Mouse (Mus musculus) C2C12 (cell line): ENCODE results near the gene Rbfox3. TPM values are rescaled to one million over a fixed set of nuclear protein-coding genes. Genes with fewer than 3 reads are reported as not detected.

Experiments used
- H3K27me3 ChIP-seq: one replicate; pipeline ENCODE4 v1.6.1; 2011; ENCODE audit not compliant: control insufficient read depth, insufficient read depth, insufficient read length
- H3K36me3 ChIP-seq: one replicate; pipeline ENCODE4 v1.6.1; 2011; ENCODE audit not compliant: control insufficient read depth, insufficient read depth
- H3K4me3 ChIP-seq: one replicate; pipeline ENCODE4 v1.5.1; 2011; ENCODE audit warnings: mild to moderate bottlenecking, control low read depth; ENCODE audit not compliant: poor library complexity, insufficient read depth, severe bottlenecking
- H3K79me2 ChIP-seq: one replicate; pipeline ENCODE4 v1.6.1; 2011; ENCODE audit not compliant: control insufficient read depth, insufficient read depth
- H3K79me3 ChIP-seq: one replicate; pipeline ENCODE4 v1.6.1; 2011; ENCODE audit warnings: low read depth, control low read depth
- H3ac ChIP-seq: one replicate; pipeline ENCODE3; 2011; ENCODE audit warnings: low read depth; ENCODE audit not compliant: control insufficient read depth, insufficient read length
- CEBPB ChIP-seq: IDR thresholded peaks from one replicate; pipeline ENCODE4 v1.6.1; 2011; ENCODE audit warnings: low read depth, mild to moderate bottlenecking, control low read depth, moderate library complexity
- CTCF ChIP-seq: IDR thresholded peaks from one replicate; pipeline ENCODE4 v1.5.1; 2011; ENCODE audit not compliant: control insufficient read depth, insufficient read depth, insufficient read length
- FOSL1 ChIP-seq: IDR thresholded peaks from one replicate; pipeline ENCODE4 v1.8.0; 2011; ENCODE audit warnings: mild to moderate bottlenecking, low read length; ENCODE audit not compliant: poor library complexity, insufficient read depth, severe bottlenecking
- MAX ChIP-seq: IDR thresholded peaks from one replicate; pipeline ENCODE4 v1.6.1; 2011; ENCODE audit warnings: mild to moderate bottlenecking, control low read depth
- MYOD1 ChIP-seq: IDR thresholded peaks from one replicate; pipeline ENCODE4 v1.6.1; 2011; ENCODE audit warnings: low read depth; ENCODE audit not compliant: control insufficient read depth, insufficient read length
- MYOG ChIP-seq: IDR thresholded peaks from one replicate; pipeline ENCODE4 v1.6.1; 2011; ENCODE audit not compliant: control insufficient read depth, insufficient read length; ENCODE audit errors: extremely low read depth
- USF1 ChIP-seq: IDR thresholded peaks from one replicate; pipeline ENCODE4 v1.6.1; 2011; ENCODE audit warnings: low read depth, mild to moderate bottlenecking, control low read depth, moderate library complexity
- polyA plus RNA-seq: library from polyadenylated mRNA; unstranded; fragments of >200 nt; fragmentation: generic; extraction: Trizol; gene quantifications from one replicate; pipeline ENCODE4 v1.2.1, GENCODE M21; 2012; ENCODE audit warnings: missing spikeins

Gene Rbfox3
- polyA plus RNA-seq, 1 experiment: not detected

DNA sequence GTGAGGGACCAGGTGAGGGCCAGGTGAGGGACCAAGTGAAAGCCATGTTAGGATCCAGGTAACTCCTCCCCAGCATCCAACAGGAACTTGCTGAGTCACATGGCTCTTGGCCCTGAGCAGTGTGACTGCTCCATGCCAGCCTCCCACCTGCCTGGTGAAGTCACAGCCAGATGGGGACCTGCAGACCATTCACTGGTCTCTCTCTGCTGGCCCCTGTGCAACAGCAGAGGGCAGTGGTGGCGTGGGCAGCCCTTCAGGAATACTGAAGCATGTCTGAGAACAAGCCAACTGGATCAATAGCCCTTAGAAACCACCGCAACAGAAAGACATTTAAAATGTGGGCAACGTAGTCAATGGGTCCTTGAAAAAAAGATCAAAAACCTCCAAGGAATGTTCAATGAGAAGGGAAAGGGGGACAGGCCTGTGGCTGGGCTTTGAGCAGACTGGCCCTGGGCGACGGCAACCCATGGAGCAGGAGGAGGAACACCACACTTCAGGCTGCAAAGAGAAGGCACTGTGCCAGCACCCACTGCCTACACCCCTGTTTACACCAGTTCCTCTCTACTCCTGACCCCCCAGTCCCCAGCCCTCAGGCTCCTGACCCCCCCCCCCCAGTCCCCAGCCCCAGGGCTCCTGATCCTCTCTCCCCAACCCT, 36.0 kb downstream of the Rbfox3 start:
- Histone ChIP-seq H3K79me3 (no peaks in the 10 kb centered on the region), H3K27me3 (peaks cover 57% of the 10 kb centered on the region), H3K36me3 (no peaks in the 10 kb centered on the region), H3ac (no peak overlapping the region), H3K79me2 (no peaks in the 10 kb centered on the region), H3K4me3 (no peak overlapping the region)
- TF ChIP-seq CEBPB (no peak), MAX (no peak), USF1 (no peak), MYOD1 (no peak), FOSL1 (no peak), CTCF (no peak), MYOG (no peak)

DNA sequence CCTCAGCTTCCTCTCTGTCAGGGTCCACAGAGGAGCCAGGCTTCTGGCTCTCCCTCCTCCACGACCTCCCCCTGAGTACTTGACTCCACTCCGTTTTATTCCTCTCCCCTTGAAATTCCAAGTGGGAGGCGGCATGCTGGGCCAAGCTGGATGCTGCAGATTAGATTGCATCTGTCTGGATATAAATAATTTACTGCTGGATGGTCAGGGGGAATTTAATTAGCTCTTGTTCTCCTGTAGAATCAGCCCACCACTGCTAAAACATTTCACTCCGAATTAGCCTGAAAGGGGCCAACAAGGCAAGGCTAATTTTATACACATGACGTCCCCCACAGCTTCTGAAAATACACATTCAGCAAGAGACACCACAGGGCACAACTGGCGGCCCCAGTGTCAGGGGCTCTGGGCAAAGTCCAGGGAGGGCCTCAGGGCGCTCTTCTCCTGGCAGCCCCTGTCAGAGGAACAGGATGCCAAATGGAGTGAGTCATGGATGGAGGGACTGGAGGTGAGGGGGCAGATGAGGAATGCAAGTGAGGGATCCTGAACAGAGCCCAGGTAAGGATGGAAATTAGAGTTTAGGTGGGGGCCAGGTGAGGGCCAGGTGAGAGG, 36.8 kb downstream of the Rbfox3 start:
- H3K27me3 ChIP-seq: peaks cover 54% of the 10 kb centered on the region
- no peak overlapping the region for H3ac ChIP-seq
- H3K79me3 ChIP-seq: no peaks in the 10 kb centered on the region
- H3K4me3 ChIP-seq: no peak overlapping the region
- no peak for TF ChIP-seq MYOG
- no peak for TF ChIP-seq CEBPB
- TF ChIP-seq CTCF: no peak
- no peak for TF ChIP-seq MAX
- no peak for TF ChIP-seq FOSL1
- no peak for TF ChIP-seq USF1
- TF ChIP-seq MYOD1: no peak
- H3K36me3 ChIP-seq: no peaks in the 10 kb centered on the region
- no peaks in the 10 kb centered on the region for H3K79me2 ChIP-seq

DNA sequence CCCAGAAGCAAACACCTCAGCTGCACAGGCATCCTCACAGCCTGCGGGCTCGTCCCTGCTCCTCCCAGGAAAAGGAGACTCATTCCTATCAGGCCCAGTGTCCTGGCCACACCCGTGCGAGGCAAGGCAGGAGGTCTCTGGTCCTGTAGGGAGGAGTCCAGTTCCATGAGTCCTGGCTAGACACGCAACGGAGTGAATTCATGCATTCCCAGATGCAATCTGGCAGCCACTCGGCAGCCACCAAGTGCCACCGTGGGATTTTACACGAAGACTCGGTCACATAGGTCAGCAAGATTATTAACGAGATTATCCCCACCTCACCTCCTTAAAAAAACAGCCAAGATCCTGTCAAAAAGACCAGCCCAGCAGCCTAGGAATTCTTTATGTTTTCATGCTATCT, 37.4 kb downstream of the Rbfox3 start:
- no peaks in the 10 kb centered on the region for H3K36me3 ChIP-seq
- H3K4me3 ChIP-seq: no peak overlapping the region
- H3ac ChIP-seq: no peak overlapping the region
- TF ChIP-seq MAX (no peak), CEBPB (no peak), CTCF (no peak)
- no peaks in the 10 kb centered on the region for H3K79me3 ChIP-seq
- H3K79me2 ChIP-seq: no peaks in the 10 kb centered on the region
- H3K27me3 ChIP-seq: peaks cover 50% of the 10 kb centered on the region

DNA sequence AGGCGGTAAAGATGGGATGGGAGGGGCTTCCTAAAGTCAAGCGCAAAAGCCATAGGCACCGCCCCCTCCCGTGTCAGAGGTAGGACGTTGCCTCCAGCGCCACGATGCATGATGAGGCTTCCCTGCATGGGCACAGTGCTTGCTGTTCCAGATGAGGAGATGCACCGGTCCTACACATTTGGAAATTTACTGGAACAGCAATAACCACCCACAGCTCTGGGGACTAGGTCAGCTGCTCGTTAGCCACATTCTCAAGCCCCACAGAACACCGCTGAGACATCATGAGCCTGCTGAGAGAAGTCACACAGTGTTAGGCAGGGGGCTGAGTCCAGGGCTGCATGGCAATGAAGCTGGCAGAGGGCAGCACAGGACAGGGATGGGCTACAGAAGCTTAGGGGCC, 39.9 kb downstream of the Rbfox3 start:
- Histone ChIP-seq H3K79me3 (no peaks in the 10 kb centered on the region), H3K79me2 (no peaks in the 10 kb centered on the region), H3K36me3 (no peaks in the 10 kb centered on the region), H3ac (no peak overlapping the region), H3K27me3 (peaks cover 35% of the 10 kb centered on the region), H3K4me3 (no peak overlapping the region)
- TF ChIP-seq USF1 (no peak), MYOD1 (no peak), CTCF (no peak), FOSL1 (no peak), CEBPB (no peak), MAX (no peak), MYOG (no peak)

DNA sequence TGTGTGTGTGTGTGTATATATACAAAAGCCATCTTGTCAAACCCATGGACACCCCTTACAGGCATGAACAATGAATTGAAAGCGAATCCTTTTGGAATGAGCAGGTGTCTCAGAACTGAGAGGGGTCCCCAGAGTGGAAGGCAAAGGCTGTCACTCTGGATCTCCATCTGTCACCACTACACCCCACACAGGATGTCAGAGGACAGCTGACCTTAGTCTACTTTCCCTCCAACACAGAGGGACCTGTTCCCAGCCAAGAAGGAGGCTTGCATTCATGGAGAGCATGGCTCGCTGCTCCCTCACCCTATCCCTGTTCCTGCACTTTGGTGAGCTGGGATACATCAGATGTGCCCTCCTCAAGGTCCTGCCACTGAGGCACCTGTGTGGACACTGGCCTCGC, 48.0 kb downstream of the Rbfox3 start:
- H3ac ChIP-seq: no peak overlapping the region
- TF ChIP-seq CEBPB: no peak
- no peak for TF ChIP-seq USF1
- no peak for TF ChIP-seq FOSL1
- no peak for TF ChIP-seq CTCF
- no peak for TF ChIP-seq MYOD1
- TF ChIP-seq MAX: no peak
- TF ChIP-seq MYOG: no peak
- no peaks in the 10 kb centered on the region for H3K36me3 ChIP-seq
- H3K79me3 ChIP-seq: no peaks in the 10 kb centered on the region
- H3K79me2 ChIP-seq: no peaks in the 10 kb centered on the region
- H3K4me3 ChIP-seq: no peak overlapping the region
- peaks cover 63% of the 10 kb centered on the region for H3K27me3 ChIP-seq

DNA sequence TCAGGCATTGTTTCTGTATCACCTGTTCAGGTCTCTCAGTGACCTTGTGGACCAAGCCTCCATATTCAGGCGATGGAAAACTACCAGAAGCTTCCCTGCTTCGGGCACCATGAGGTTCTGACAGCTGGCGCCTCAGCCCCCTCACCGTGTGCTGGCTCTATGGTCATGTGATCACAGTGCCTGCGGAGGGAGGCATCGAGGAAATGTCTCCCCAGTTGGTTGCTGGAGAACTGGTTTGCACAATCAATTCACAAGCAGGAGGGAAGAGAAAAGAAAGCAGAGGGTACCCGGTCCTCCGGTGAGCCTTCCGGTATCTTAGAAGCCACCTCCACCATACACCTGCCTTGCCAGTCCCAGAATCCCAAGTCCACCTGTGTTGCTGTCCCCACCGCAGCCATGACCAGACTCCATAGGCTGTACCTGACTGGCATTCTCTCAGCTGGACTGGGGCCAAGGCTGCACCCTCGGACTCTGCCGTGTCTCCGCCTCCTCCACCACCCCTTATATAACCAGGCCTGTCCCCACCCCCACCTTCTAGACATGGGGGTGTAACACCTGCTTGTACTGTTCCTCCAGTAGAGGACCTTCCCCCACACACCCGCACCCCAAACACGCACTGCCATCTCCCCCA, 49.5 kb downstream of the Rbfox3 start:
- Histone ChIP-seq H3K27me3 (peaks cover 68% of the 10 kb centered on the region), H3K36me3 (no peaks in the 10 kb centered on the region), H3K4me3 (no peak overlapping the region), H3ac (no peak overlapping the region), H3K79me2 (no peaks in the 10 kb centered on the region), H3K79me3 (no peaks in the 10 kb centered on the region)
- TF ChIP-seq CEBPB (no peak), CTCF (no peak), MYOG (no peak), MAX (no peak), USF1 (no peak)
